Mouse (Mus musculus) neutrophil, adult 59 days (primary cell): ENCODE measurements around the gene 4833420G17Rik. TPM values are rescaled to one million over a fixed set of nuclear protein-coding genes. Genes with fewer than 3 reads are reported as not detected.

Source experiments
- total RNA-seq, 2 experiments: library from RNA; stranded (reverse); gene quantifications; 1 replicate in 1 of 2; 2 replicates in 1 of 2; pipeline ENCODE4 v1.2.4; 2023

The 4833420G17Rik gene
- total RNA-seq: 10 to 100 TPM; 29.0 to 41.7 TPM

GRCm38 (mm10) chr13:119462596-119463560 lies at the start of gene 4833420G17Rik:
Gene 4833420G17Rik (plus strand): TSS chr13:119462768.

GRCm38 (mm10) chr13:119487880-119488580 lies 25.5 kb downstream of the 4833420G17Rik start, which contains the start of the genes Tmem267 and 3110070M22Rik:
Gene Tmem267 (plus strand): TSS chr13:119488039.
Gene 3110070M22Rik (minus strand): TSS chr13:119488383.

Other genes with a start within 250 kb of the 4833420G17Rik start
- 10 to 100 TPM; 35.2 to 42.6 TPM for gene Paip1, start 34.2 kb upstream of the 4833420G17Rik start, total RNA-seq
- gene Tmem267, start 25.3 kb downstream of the 4833420G17Rik start, total RNA-seq: under 1 TPM; 0.89 to 0.95 TPM
- gene 3110070M22Rik, start 25.6 kb downstream of the 4833420G17Rik start, total RNA-seq: under 1 TPM in 1 of 2 experiments, not detected in 1; 0.33 TPM
- not detected for gene Ccl28, start 161.1 kb downstream of the 4833420G17Rik start, total RNA-seq
- 10 to 100 TPM; 18.8 to 21.2 TPM for gene Hmgcs1, start 227.6 kb downstream of the 4833420G17Rik start, total RNA-seq